Mouse (Mus musculus): ENCODE results near the gene Ppfia1. TPM values are rescaled to one million over a fixed set of nuclear protein-coding genes. Genes with fewer than 3 reads are reported as not detected.

The Ppfia1 gene
- polyA plus RNA-seq (2014; fragmentation: Nextera tagmentation; extraction: Ambion mirVana), result 37.9 and 41.3 TPM in 2 replicates

DNA sequence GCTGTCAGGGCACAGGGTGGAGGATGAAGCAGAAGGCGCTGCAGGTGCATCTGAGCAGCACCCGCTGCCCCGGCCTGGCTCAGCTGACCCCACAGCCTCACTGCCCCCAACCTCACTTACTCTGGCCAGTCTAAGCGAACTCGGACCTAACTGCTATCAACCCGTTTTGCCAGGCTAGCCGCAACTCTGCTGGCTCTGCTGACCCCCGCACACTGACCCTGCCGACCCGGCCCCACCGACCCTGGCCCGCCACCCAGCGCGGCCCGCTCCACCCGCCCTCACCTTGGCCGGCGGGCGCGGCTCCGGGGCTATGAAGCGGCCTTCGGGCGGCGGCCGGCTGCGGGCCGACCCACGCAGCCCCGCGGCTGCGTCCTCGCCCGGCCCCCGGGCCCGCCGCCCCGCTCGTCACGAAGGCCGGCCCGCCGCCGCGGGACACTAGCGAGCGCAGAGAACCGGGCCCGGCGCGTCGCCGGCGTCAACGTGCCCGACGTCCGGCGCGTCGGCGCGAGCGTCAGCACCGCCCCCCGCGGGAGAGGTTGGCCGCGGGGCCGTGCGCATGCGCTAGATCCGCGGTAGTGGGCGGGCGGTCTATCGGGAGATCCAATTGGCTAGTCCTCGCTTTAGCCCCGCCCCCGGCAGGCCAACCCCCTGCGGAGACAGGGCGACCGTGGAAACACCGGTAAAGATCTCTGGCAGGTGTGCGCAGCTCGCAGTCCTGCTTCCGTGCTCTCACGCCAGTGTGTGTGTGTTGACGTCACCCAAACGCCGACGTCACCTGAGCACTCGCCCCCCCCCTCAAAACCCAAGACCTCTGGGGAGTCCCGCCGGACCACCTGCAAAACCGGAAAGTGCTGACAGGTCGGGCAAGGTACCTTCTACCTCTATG, at the start of gene Ppfia1:
Gene Ppfia1, minus strand, starts transcription at position 493 of the 886 bp plus-strand sequence.
- H3K9ac ChIP-seq (replicated peaks; ENCODE audit: low read length), result peak within 1 kb of the TSS; percentile 94
- peaks cover 7% of the 10 kb centered on the region; the same call in 1 of the 2 replicates for H3K4me1 ChIP-seq (ENCODE audit: control insufficient read depth, insufficient read depth, low read length)
- no peaks in the 10 kb centered on the region for H3K9me3 ChIP-seq (replicated peaks; ENCODE audit: control insufficient read depth, low read length)
- H3K27me3 ChIP-seq (ENCODE audit: control insufficient read depth, insufficient read depth, low read length), result no peaks in the 10 kb centered on the region
- under 1% methylated on average over 84 of the region's 97 CpGs for WGBS
- peak within 1 kb of the TSS; percentile 82 for H3K4me2 ChIP-seq (ENCODE audit: low read depth, low read length)
- peak; percentile 83 for ATAC-seq (replicated peaks; ENCODE audit: insufficient number of reproducible peaks, low FRiP score, low TSS enrichment, low read depth)
- no peak within 1 kb of the TSS for H3K27ac ChIP-seq (replicated peaks; ENCODE audit: low read depth, low read length)
- H3K36me3 ChIP-seq (replicated peaks; ENCODE audit: control insufficient read depth, insufficient read depth, low read depth, low read length), result no peaks in the 10 kb centered on the region
- peak within 1 kb of the TSS; percentile 98 for H3K4me3 ChIP-seq (ENCODE audit: low read depth, low read length)
- peak; percentile 97 for DNase-seq (ENCODE audit: low spot score)

DNA sequence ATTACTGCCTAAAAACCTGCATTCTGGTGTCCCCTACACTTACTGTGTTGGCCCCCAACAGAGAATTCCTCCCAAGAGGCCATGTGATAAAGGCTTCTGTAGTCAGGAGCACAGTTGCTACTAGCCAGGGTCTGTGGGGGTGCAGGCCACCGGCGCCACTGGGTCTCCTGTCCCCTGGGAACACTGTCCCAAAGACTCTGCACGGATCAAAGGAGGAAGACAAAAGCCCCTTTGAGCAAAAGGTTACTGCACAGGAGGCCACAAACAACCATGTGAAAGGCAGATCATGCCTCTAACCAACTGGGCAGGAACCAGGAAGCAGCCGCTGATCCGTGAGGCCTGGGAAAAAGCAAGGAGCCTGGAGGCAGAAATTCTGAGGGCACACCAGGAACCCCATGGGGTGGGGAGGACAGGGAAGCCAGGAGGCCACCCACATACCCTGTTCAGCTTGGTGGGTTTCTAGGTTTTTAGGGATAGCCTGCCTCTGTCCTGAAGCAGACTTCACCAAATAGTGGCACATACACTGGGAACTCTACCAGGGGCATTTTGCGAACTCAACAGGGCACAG, 46.9 kb upstream of the Ppfia1 start:
- Histone ChIP-seq H3K27ac (replicated peaks; ENCODE audit: low read depth, low read length) (no peak overlapping the region), H3K4me1 (ENCODE audit: control insufficient read depth, insufficient read depth, low read length) (no peaks in the 10 kb centered on the region), H3K4me2 (ENCODE audit: low read depth, low read length) (no peak overlapping the region), H3K4me3 (ENCODE audit: low read depth, low read length) (no peak overlapping the region), H3K9ac (replicated peaks; ENCODE audit: low read length) (no peak overlapping the region), H3K9me3 (replicated peaks; ENCODE audit: control insufficient read depth, low read length) (no peaks in the 10 kb centered on the region), H3K27me3 (ENCODE audit: control insufficient read depth, insufficient read depth, low read length) (no peaks in the 10 kb centered on the region), H3K36me3 (replicated peaks; ENCODE audit: control insufficient read depth, insufficient read depth, low read depth, low read length) (no peaks in the 10 kb centered on the region)
- 24% methylated on average over 6 of the region's 6 CpGs for WGBS
- ATAC-seq (replicated peaks; ENCODE audit: insufficient number of reproducible peaks, low FRiP score, low TSS enrichment, low read depth) (no peak), DNase-seq (ENCODE audit: low spot score) (no peak)

DNA sequence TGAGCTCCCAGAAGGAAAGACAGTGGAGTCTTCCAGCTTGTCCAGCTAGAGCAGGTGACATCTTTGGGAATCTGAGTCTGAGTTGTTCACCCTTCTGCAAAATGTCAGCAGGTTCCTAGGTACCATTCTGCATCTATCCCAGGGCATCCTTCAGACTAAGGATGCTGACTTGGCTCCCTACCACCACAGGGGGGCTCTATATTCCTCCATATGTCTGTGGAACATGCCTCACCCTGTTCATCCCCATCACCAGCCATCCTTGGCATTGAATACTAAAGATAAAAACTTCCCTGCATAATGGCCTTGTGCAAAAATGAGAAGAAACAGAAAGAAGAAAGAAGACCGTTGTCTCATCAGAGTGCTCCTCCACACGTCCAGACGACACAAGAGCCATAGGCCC, 36.0 kb upstream of the Ppfia1 start:
- no peaks in the 10 kb centered on the region; the same call in 1 of the 2 replicates for H3K27me3 ChIP-seq (ENCODE audit: control insufficient read depth, insufficient read depth, low read length)
- H3K9ac ChIP-seq (replicated peaks; ENCODE audit: low read length), result no peak overlapping the region
- no peaks in the 10 kb centered on the region for H3K4me1 ChIP-seq (ENCODE audit: control insufficient read depth, insufficient read depth, low read length)
- peak; percentile 18 for DNase-seq (ENCODE audit: low spot score)
- 87% methylated on average over 3 of the region's 3 CpGs for WGBS
- H3K9me3 ChIP-seq (replicated peaks; ENCODE audit: control insufficient read depth, low read length), result no peaks in the 10 kb centered on the region
- ATAC-seq (replicated peaks; ENCODE audit: insufficient number of reproducible peaks, low FRiP score, low TSS enrichment, low read depth), result no peak
- no peaks in the 10 kb centered on the region for H3K36me3 ChIP-seq (replicated peaks; ENCODE audit: control insufficient read depth, insufficient read depth, low read depth, low read length)
- no peak overlapping the region for H3K4me2 ChIP-seq (ENCODE audit: low read depth, low read length)
- H3K27ac ChIP-seq (replicated peaks; ENCODE audit: low read depth, low read length), result no peak overlapping the region
- no peak overlapping the region for H3K4me3 ChIP-seq (ENCODE audit: low read depth, low read length)

DNA sequence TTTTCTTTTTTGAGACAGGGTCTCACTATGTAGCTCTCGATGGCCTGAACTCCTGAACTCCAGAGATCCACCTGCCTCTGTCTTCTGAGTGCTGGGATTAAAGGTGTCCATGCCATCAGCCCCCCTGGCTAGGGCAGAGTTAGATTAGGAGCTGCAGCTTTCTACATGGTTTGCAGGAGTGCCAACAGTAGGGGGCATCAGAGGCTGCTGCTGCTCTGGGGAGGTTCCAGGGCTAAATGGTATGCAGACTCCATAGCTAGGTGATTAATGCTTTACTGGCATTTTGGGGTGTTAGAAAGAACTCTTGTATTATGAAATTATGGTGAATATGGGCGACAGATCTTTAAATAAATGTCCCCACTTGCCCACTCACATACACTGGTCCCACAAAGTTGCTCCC, 33.8 kb upstream of the Ppfia1 start:
- no peaks in the 10 kb centered on the region for H3K4me1 ChIP-seq (ENCODE audit: control insufficient read depth, insufficient read depth, low read length)
- H3K27ac ChIP-seq (replicated peaks; ENCODE audit: low read depth, low read length), result no peak overlapping the region
- no peak overlapping the region for H3K9ac ChIP-seq (replicated peaks; ENCODE audit: low read length)
- H3K36me3 ChIP-seq (replicated peaks; ENCODE audit: control insufficient read depth, insufficient read depth, low read depth, low read length), result no peaks in the 10 kb centered on the region
- ATAC-seq (replicated peaks; ENCODE audit: insufficient number of reproducible peaks, low FRiP score, low TSS enrichment, low read depth) (no peak), DNase-seq (ENCODE audit: low spot score) (peak; percentile 58)
- no peak overlapping the region for H3K4me2 ChIP-seq (ENCODE audit: low read depth, low read length)
- no peak overlapping the region for H3K4me3 ChIP-seq (ENCODE audit: low read depth, low read length)
- 52% methylated on average over 2 of the region's 2 CpGs for WGBS
- H3K9me3 ChIP-seq (replicated peaks; ENCODE audit: control insufficient read depth, low read length), result no peaks in the 10 kb centered on the region
- no peaks in the 10 kb centered on the region; the same call in 1 of the 2 replicates for H3K27me3 ChIP-seq (ENCODE audit: control insufficient read depth, insufficient read depth, low read length)

DNA sequence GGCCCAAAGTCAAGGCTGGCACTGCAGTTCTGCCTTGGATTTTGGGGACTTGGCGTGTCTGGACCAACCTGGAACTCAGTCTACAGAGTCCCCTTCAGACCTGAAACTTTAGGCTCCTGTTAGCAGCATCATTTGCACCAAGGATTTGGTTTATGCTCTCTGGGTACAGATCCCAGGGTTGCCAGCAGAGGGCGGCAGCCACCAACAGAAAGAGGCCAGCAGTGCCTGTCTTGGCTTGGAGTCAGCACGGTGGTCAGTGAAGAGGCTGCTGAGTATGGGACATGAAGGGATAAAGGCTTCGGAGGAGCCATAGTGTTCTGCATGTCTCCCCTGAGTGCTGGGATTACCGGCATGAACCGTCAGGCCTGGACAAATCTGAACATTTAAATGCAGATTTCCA, 32.1 kb upstream of the Ppfia1 start:
- no peak overlapping the region for H3K4me2 ChIP-seq (ENCODE audit: low read depth, low read length)
- DNase-seq (ENCODE audit: low spot score) (peak; percentile 81), ATAC-seq (replicated peaks; ENCODE audit: insufficient number of reproducible peaks, low FRiP score, low TSS enrichment, low read depth) (no peak)
- no peak overlapping the region for H3K9ac ChIP-seq (replicated peaks; ENCODE audit: low read length)
- H3K27me3 ChIP-seq (ENCODE audit: control insufficient read depth, insufficient read depth, low read length), result no peaks in the 10 kb centered on the region; the same call in 1 of the 2 replicates
- WGBS, result 13% methylated on average over 6 of the region's 6 CpGs
- H3K9me3 ChIP-seq (replicated peaks; ENCODE audit: control insufficient read depth, low read length), result no peaks in the 10 kb centered on the region
- H3K4me3 ChIP-seq (ENCODE audit: low read depth, low read length), result no peak overlapping the region
- no peaks in the 10 kb centered on the region for H3K4me1 ChIP-seq (ENCODE audit: control insufficient read depth, insufficient read depth, low read length)
- H3K36me3 ChIP-seq (replicated peaks; ENCODE audit: control insufficient read depth, insufficient read depth, low read depth, low read length), result no peaks in the 10 kb centered on the region
- H3K27ac ChIP-seq (replicated peaks; ENCODE audit: low read depth, low read length), result no peak overlapping the region

DNA sequence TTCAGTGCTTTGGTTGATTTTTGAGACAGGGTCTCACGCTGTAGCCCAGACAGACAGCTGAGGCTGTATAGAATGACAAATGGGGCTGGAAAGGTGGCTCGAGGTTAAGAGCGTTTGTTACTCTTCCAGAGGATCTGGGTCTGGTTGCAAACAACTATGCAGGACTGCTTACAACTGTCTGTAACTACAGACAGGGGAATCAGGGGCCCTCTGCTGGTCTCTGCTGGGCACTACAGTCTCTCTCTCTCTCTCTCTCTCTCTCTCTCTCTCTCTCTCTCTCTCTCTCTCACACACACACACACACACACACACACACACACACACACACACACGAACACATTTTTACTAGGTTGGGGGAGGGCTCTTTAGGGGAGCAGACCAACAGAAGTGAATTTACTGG, 30.1 kb upstream of the Ppfia1 start:
- Histone ChIP-seq H3K27me3 (ENCODE audit: control insufficient read depth, insufficient read depth, low read length) (no peaks in the 10 kb centered on the region; the same call in 1 of the 2 replicates), H3K9ac (replicated peaks; ENCODE audit: low read length) (no peak overlapping the region), H3K4me2 (ENCODE audit: low read depth, low read length) (no peak overlapping the region), H3K9me3 (replicated peaks; ENCODE audit: control insufficient read depth, low read length) (no peaks in the 10 kb centered on the region), H3K36me3 (replicated peaks; ENCODE audit: control insufficient read depth, insufficient read depth, low read depth, low read length) (no peaks in the 10 kb centered on the region; the same call in 1 of the 2 replicates), H3K27ac (replicated peaks; ENCODE audit: low read depth, low read length) (no peak overlapping the region), H3K4me1 (ENCODE audit: control insufficient read depth, insufficient read depth, low read length) (no peaks in the 10 kb centered on the region), H3K4me3 (ENCODE audit: low read depth, low read length) (no peak overlapping the region)
- 8% methylated on average over 4 of the region's 4 CpGs for WGBS
- ATAC-seq (replicated peaks; ENCODE audit: insufficient number of reproducible peaks, low FRiP score, low TSS enrichment, low read depth), result no peak
- DNase-seq (ENCODE audit: low spot score), result peak; percentile 72

DNA sequence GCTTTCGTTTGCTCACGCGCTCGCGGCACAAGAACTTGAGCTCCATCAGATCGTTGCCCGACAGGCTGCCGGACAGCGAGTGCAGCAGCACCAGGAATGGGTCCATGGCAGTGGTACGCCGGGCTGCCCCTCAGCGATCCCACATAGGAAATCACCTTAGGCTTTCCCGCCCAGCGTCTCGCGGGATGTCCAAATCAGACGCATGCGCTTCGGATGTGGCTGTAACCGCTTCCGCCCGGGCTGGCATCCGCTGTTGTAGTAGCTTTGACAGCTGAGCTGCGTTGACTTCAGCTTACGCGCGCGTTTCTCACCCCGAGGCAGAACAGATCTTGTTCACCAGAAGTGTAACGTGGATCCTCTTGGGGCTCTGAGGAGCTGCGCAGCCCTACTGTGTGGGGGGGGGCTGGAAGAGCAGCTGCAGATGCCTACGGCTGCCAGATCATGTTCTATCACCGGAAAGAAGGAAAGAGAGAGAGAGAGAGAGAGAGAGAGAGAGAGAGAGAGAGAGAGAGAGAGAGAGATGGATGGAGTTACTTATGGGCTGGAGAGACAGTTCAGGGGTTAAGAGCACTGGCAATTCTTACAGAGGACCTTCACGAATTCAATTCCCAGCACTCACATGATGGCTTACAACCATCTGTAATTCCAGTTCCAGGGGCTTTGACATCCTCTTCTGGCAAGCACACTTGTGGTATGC, 28.9 kb upstream of the Ppfia1 start, which contains the start of gene Fadd:
Gene Fadd, minus strand, starts transcription at position 180 of the 697 bp plus-strand sequence.
- no peaks in the 10 kb centered on the region; the same call in 1 of the 2 replicates for H3K27me3 ChIP-seq (ENCODE audit: control insufficient read depth, insufficient read depth, low read length)
- WGBS, result 1% methylated on average over 34 of the region's 34 CpGs
- H3K4me3 ChIP-seq (ENCODE audit: low read depth, low read length), result peak within 1 kb of the TSS; percentile 75
- no peaks in the 10 kb centered on the region; the same call in 1 of the 2 replicates for H3K36me3 ChIP-seq (replicated peaks; ENCODE audit: control insufficient read depth, insufficient read depth, low read depth, low read length)
- H3K9me3 ChIP-seq (replicated peaks; ENCODE audit: control insufficient read depth, low read length), result no peaks in the 10 kb centered on the region
- H3K4me1 ChIP-seq (ENCODE audit: control insufficient read depth, insufficient read depth, low read length), result no peaks in the 10 kb centered on the region
- H3K4me2 ChIP-seq (ENCODE audit: low read depth, low read length), result peak within 1 kb of the TSS; percentile 84
- H3K27ac ChIP-seq (replicated peaks; ENCODE audit: low read depth, low read length), result peak within 1 kb of the TSS; percentile 84
- ATAC-seq (replicated peaks; ENCODE audit: insufficient number of reproducible peaks, low FRiP score, low TSS enrichment, low read depth) (peak; percentile 83), DNase-seq (ENCODE audit: low spot score) (peak; percentile 96)
- peak within 1 kb of the TSS; percentile 87 for H3K9ac ChIP-seq (replicated peaks; ENCODE audit: low read length)

Measured in embryonic facial prominence, embryonic 11.5 days (tissue).